Mouse (Mus musculus): Measurements from ENCODE around the gene Degs1. TPM values are rescaled to one million over a fixed set of nuclear protein-coding genes. Genes with fewer than 3 reads are reported as not detected.

Degs1 gene
- polyA plus RNA-seq, 1 experiment from 2014 or later = 64.3 TPM

- H3K36me3 ChIP-seq (replicated peaks) = no peaks in the 10 kb centered on the region
- H3K4me3 ChIP-seq = no peak overlapping the region
- H3K27ac ChIP-seq = no peak overlapping the region
- 0 out of 2 replicates have a peak, but pooled peaks cover 6% of the 10 kb centered on the region for H3K4me1 ChIP-seq
- no peak for DNase-seq (ENCODE audit: extremely low spot score, low spot score)
- H3K9me3 ChIP-seq = no peaks in the 10 kb centered on the region
- 95% methylated on average over 5 of the region's 5 CpGs for WGBS
- 0 out of 2 replicates have a peak, but pooled peaks cover 8% of the 10 kb centered on the region for H3K27me3 ChIP-seq (ENCODE audit: poor library complexity, severe bottlenecking)
Observed at GRCm38 (mm10) chr1:182245003-182245402, 37.6 kb downstream of the Degs1 start.

- Histone ChIP-seq H3K36me3 (replicated peaks) (no peaks in the 10 kb centered on the region), H3K27ac (no peak overlapping the region), H3K4me1 (no peaks in the 10 kb centered on the region), H3K27me3 (ENCODE audit: poor library complexity, severe bottlenecking) (no peaks in the 10 kb centered on the region), H3K4me3 (no peak overlapping the region), H3K9me3 (no peaks in the 10 kb centered on the region)
- DNase-seq (ENCODE audit: extremely low spot score, low spot score) = no peak
- WGBS = 76% methylated on average over 7 of the region's 7 CpGs
Observed at GRCm38 (mm10) chr1:182238056-182238703, 44.4 kb downstream of the Degs1 start.

- no peaks in the 10 kb centered on the region for H3K36me3 ChIP-seq (replicated peaks)
- H3K27ac ChIP-seq = no peak overlapping the region
- no peaks in the 10 kb centered on the region for H3K4me1 ChIP-seq
- 86% methylated on average over 1 of the region's 1 CpGs for WGBS
- H3K4me3 ChIP-seq = no peak overlapping the region
- H3K27me3 ChIP-seq (ENCODE audit: poor library complexity, severe bottlenecking) = no peaks in the 10 kb centered on the region
- H3K9me3 ChIP-seq = no peaks in the 10 kb centered on the region
- DNase-seq (ENCODE audit: extremely low spot score, low spot score) = no peak
Observed at GRCm38 (mm10) chr1:182237386-182237785, 45.2 kb downstream of the Degs1 start.

GRCm38 (mm10) chr1:182235174-182235573, 47.4 kb downstream of the Degs1 start:
- no peak overlapping the region for H3K4me3 ChIP-seq
- H3K27me3 ChIP-seq (ENCODE audit: poor library complexity, severe bottlenecking) = no peaks in the 10 kb centered on the region
- H3K9me3 ChIP-seq = peaks cover 9% of the 10 kb centered on the region
- no peak for DNase-seq (ENCODE audit: extremely low spot score, low spot score)
- H3K27ac ChIP-seq = no peak overlapping the region
- no peaks in the 10 kb centered on the region for H3K4me1 ChIP-seq
- WGBS = 93% methylated on average over 4 of the region's 4 CpGs
- H3K36me3 ChIP-seq (replicated peaks) = no peaks in the 10 kb centered on the region

- Histone ChIP-seq H3K4me1 (0 out of 2 replicates have a peak, but pooled peaks cover 3% of the 10 kb centered on the region), H3K27ac (no peak overlapping the region), H3K27me3 (ENCODE audit: poor library complexity, severe bottlenecking) (no peaks in the 10 kb centered on the region), H3K36me3 (replicated peaks) (no peaks in the 10 kb centered on the region), H3K9me3 (peaks cover 9% of the 10 kb centered on the region), H3K4me3 (no peak overlapping the region)
- 96% methylated on average over 4 of the region's 4 CpGs for WGBS
- no peak for DNase-seq (ENCODE audit: extremely low spot score, low spot score)
Observed at GRCm38 (mm10) chr1:182229381-182229780, 53.2 kb downstream of the Degs1 start.

GRCm38 (mm10) chr1:182227141-182227963, 55.3 kb downstream of the Degs1 start:
- Histone ChIP-seq H3K36me3 (replicated peaks) (no peaks in the 10 kb centered on the region), H3K9me3 (peaks cover 9% of the 10 kb centered on the region), H3K4me1 (0 out of 2 replicates have a peak, but pooled peaks cover 3% of the 10 kb centered on the region), H3K4me3 (no peak overlapping the region), H3K27me3 (ENCODE audit: poor library complexity, severe bottlenecking) (no peaks in the 10 kb centered on the region), H3K27ac (no peak overlapping the region)
- DNase-seq (ENCODE audit: extremely low spot score, low spot score) = no peak
- whole genome bisulfite sequencing = 75% methylated on average over 12 of the region's 12 CpGs

- Histone ChIP-seq H3K4me1 (0 out of 2 replicates have a peak, but pooled peaks cover 3% of the 10 kb centered on the region), H3K27me3 (ENCODE audit: poor library complexity, severe bottlenecking) (no peaks in the 10 kb centered on the region), H3K36me3 (replicated peaks) (no peaks in the 10 kb centered on the region), H3K4me3 (no peak overlapping the region), H3K9me3 (peaks cover 9% of the 10 kb centered on the region), H3K27ac (no peak overlapping the region)
- WGBS = 94% methylated on average over 9 of the region's 9 CpGs
- no peak for DNase-seq (ENCODE audit: extremely low spot score, low spot score)
Observed at GRCm38 (mm10) chr1:182226261-182226660, 56.3 kb downstream of the Degs1 start.

Other genes starting within 250 kb of the Degs1 start
- 157 and 159 TPM in 2 replicates for gene Srp9, start 158.1 kb downstream of the Degs1 start, polyA plus RNA-seq (2016; fragmentation: Nextera tagmentation; extraction: Ambion mirVana)
- gene Vmn1r1, start 118.3 kb downstream of the Degs1 start, polyA plus RNA-seq (2016; fragmentation: Nextera tagmentation; extraction: Ambion mirVana) = not detected in 2 replicates
- gene Fbxo28, start 58.8 kb upstream of the Degs1 start, polyA plus RNA-seq (2016; fragmentation: Nextera tagmentation; extraction: Ambion mirVana) = 17.6 and 20.3 TPM in 2 replicates
- 23.8 and 28.5 TPM in 2 replicates for gene Trp53bp2, start 126.4 kb upstream of the Degs1 start, polyA plus RNA-seq (2016; fragmentation: Nextera tagmentation; extraction: Ambion mirVana)
- 71.5 and 71.8 TPM in 2 replicates for gene Capn2, start 234.8 kb upstream of the Degs1 start, polyA plus RNA-seq (2016; fragmentation: Nextera tagmentation; extraction: Ambion mirVana)

Measured in forebrain, embryonic 10.5 days (tissue).